Mouse (Mus musculus) brain, adult 2 months (tissue): ENCODE data around the gene Ifna12.
"Not testable (repeated sequence)": the region's sequence is repeated elsewhere in the genome, so short reads cannot be mapped to it uniquely, and the experiment has no call there.

ENCODE experiments used
- DNase-seq: peaks from one replicate; pipeline ENCODE4 v3.0.0; 2011; ENCODE audit warnings: low read depth, low spot score

Ifna12 gene

DNA sequence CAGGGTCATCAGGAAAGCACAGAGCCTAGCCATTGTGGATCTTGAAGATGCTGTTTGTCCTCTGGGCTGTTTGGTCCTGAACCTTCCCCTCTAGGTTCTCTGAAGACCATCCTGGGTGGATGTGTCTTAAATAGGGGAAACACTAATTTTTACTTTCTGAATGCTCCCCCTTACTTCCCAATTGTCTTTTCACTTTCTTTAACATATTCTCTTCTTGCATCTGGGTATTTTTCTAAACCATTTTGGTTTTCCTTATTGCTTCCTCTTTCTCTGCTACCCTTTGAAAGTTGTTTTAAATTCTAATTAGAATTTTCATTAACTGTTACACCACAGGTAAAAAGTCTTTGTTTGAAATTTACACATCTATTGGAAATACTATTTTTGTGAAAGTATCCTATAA lies at the start of gene Ifna12:
Gene Ifna12, minus strand, starts transcription at position 101 of the 400 bp plus-strand sequence.
- no peak for DNase-seq

DNA sequence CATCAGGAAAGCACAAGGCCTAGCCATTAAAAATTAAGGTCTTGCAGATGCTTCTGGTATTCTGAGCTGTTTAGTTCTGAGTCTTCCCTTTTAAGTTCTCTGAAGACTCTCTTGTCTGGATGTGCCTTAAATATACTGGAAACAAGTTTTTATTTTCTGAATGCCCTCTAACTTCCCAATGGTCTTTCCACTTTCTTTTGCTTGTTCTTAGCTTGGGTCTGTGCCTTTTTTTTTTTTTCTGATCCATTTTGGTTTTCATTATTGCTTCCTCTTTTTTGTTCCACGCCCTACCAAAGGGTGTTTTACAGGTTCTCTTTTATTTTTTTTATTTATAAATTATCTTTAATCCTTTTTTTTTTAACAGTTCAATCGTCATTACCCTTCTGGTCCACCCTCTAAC lies 41.2 kb upstream of the Ifna12 start, which contains the start of gene Ifna13:
Gene Ifna13, minus strand, starts transcription at position 101 of the 400 bp plus-strand sequence.
- no peak for DNase-seq

DNA sequence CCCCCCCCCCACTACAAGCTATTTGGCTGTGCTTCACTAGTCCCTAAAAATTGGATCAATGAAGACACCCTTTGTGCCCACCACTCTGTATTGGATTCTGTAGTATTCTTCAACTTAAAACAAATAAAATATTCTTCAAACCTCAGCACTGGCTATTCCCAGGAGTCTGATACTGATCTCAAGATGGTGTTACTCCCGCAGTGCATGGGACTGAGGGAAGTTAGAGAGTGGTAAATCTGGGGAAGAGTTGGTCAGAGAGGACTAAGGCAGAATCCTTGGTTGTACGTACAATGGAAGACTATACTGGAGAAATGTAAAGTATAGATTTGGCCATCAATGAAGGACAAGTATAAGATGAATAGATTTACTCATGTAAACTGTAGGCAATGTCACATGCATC lies 39.4 kb upstream of the Ifna12 start:
- DNase-seq: no peak

DNA sequence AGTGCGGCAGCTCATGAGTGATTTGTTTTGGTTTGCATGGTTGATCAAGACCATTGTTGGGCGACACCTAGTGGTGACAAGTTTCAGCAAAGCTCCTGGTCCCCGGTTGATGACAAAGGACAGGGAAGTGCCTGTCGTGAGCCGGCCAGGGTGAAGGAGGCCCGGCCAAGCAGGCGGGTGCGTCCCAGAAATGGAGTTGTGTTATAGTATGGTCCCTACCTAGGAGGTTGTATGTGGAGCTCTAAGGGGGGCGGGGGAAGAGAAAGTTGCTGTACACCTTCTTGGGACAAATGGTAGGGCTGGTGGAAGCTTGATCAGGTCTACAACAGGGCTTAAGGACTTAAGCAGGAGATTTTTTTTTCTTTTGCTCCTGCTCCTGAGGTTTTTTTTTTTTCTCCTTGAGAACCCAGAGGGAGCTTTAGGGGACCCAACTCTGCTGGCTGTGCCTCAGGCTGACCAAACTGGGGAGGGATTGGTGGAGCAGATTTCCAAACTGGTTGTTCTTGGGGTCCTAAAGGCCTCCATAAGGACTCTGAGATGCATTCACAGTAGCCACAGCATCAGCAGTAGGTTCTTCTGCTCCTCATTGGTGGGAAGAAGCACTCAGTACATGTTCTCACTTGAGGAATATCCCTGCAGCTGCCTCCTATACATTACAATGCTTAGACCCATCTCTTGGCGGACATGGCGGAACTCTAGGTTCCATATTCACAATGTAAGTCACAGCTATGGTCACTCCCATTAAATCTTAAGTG lies 38.1 kb upstream of the Ifna12 start:
- DNase-seq: peak; percentile 100

DNA sequence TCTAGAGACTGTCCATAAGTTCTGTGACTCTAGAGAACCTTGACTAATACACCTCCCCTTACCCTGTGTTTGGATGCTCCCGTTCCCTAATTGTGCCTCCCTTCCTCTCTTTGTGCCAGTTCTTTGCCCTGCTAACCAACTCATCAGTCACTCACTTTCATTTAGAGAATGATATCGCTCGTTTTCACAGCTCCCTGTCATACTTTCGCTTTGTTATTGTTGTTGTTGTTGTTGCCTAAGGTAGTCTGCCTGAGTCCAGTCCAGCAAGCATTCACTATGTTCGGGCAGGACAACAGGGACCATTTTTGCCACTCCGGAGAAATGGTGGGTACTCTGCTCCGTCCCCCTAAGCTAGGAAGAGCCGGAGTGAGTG lies 37.5 kb upstream of the Ifna12 start:
- no peak for DNase-seq

DNA sequence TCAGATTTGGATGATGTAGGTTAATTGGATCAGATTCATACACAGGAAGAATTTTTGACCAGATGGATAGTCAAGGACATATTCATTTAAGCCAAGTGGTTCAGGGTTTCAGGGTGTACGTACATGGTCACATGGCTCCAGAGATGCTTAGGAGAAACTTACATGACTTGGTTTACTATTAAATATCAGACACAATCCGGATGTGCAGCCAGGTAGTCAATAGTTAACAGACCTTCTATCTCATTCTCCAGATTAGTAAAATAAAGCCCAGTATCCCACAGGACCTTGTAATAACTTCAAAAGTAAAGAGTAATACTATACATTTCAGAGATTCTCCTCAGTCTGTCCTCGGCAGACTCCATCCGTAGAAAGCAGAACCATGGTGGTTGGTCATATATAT lies 31.1 kb upstream of the Ifna12 start, which contains the start of gene C87499:
Gene C87499, minus strand, starts transcription at position 101 of the 400 bp plus-strand sequence.
- DNase-seq: no peak

DNA sequence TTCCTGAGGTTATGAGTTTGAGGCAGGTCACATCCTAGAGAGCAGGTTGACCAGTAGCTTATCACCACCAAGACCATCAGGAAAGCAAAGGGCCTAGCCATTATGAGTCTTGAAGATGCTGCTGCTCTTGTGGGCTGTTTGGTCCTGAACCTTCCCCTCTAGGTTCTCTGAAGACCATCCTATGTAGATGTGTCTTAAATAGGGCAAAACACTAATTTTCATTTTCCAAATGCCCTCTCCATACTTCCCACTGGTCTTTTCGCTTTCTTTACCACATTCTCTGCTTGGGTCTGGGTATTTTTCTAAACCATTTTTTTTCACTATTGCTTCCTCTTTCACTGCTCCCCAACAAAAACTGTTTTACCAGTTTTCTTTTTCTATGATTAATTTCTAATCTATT lies 10.9 kb downstream of the Ifna12 start, which contains the start of gene Ifna9:
Gene Ifna9, minus strand, starts transcription at position 101 of the 400 bp plus-strand sequence.
- DNase-seq: no peak

DNA sequence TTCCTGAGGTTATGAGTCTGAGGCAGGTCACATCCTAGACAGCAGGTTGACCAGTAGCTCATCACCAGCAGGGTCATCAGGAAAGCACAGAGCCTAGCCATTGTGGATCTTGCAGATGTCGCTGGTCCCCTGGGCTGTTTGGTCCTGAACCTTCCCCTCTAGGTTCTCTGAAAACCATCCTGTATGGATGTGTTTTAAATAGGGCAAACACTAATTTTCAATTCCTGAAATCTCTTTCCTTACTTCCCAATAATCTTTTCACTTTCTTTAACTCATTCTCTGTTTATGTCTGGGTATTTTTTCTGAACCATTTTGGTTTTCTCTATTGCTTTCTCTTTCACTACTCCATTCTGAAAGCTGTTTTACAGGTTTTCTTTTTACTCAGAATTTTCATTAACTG lies 31.5 kb downstream of the Ifna12 start, which contains the start of gene Ifna14:
Gene Ifna14, minus strand, starts transcription at position 101 of the 400 bp plus-strand sequence.
- DNase-seq: no peak

DNA sequence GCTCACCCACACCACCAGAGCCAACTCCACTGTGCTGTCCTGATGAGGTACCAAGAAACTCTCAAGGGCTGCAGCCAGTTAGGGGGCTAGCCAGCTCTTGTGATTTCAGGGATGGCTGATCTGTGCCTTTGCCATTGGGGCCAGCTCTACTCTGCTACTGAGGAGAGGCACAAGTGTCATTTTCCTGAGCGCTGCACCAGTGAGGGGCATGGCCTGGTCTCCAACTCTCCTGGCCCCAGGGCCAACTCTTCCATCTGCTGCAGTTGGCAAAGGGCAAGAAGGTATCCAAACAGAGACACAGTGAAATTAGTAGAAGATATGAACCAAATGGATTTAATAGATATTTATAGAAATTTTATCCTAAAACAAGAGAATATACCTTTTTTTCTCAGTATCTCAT lies 41.4 kb downstream of the Ifna12 start:
- peak; percentile 93 for DNase-seq

DNA sequence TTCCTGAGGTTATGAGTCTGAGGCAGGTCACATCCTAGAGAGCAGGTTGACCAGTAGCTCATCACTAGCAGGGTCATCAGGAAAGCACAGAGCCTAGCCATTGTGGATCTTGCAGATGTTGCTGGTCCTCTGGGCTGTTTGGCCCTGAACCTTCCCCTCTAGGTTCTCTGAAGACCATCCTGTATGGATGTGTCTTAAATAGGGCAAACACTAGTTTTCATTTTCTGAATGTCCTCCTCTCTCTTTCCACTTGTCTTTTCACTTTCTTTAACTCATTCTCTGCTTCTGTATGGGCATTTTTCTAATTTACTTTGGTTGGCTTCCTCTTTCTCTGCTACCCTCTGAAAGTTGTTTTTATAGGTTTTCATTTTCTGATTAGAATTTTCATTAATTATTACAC lies 45.0 kb downstream of the Ifna12 start, which contains the start of gene Ifna15:
Gene Ifna15, minus strand, starts transcription at position 101 of the 400 bp plus-strand sequence.
- not testable (repeated sequence) for DNase-seq
